Mouse (Mus musculus) kidney, embryonic 15.5 days (tissue): ENCODE measurements at regions not wholly inside any gene's neighbourhood (a gene's known extent, or its start where the extent isn't known, plus 50 kb on each side); places are given as distances from the start of the nearest gene placed in this dataset.

Experiments used
- ATAC-seq: fragments of 200-750 bp; cut with Nextera tagmentation; replicated peaks from 2 replicates; pipeline ENCODE4 v1.8.0; 2017; ENCODE audit warnings: moderate TSS enrichment; ENCODE audit not compliant: low FRiP score
- H3K27ac ChIP-seq: fragments of 300-500 bp; sonication (generic); 2 replicates; pipeline ENCODE4 v1.5.1; 2015; ENCODE audit warnings: mild to moderate bottlenecking, inconsistent platforms
- H3K27me3 ChIP-seq: fragments of 300-500 bp; sonication (generic); 2 replicates; pipeline ENCODE4 v1.6.1; 2015; ENCODE audit warnings: inconsistent platforms
- H3K36me3 ChIP-seq: fragments of 300-500 bp; sonication (generic); 2 replicates; pipeline ENCODE4 v1.6.1; 2015; ENCODE audit warnings: inconsistent platforms
- H3K4me1 ChIP-seq: fragments of 300-500 bp; sonication (generic); 2 replicates; pipeline ENCODE4 v1.6.1; 2015; ENCODE audit warnings: inconsistent platforms
- H3K4me2 ChIP-seq: fragments of 300-500 bp; sonication (generic); 2 replicates; pipeline ENCODE4 v1.6.1; 2015; ENCODE audit warnings: moderate library complexity, mild to moderate bottlenecking, inconsistent platforms
- H3K4me3 ChIP-seq: fragments of 300-500 bp; sonication (generic); replicated peaks from 2 replicates; pipeline ENCODE4 v1.5.1; 2015; ENCODE audit warnings: mild to moderate bottlenecking, inconsistent platforms
- H3K9ac ChIP-seq: fragments of 300-500 bp; sonication (generic); 2 replicates; pipeline ENCODE4 v1.6.1; 2015; ENCODE audit warnings: mild to moderate bottlenecking, inconsistent platforms
- H3K9me3 ChIP-seq: fragments of 300-500 bp; sonication (generic); replicated peaks from 2 replicates; pipeline ENCODE4 v1.6.1; 2016; ENCODE audit warnings: inconsistent platforms
- WGBS: fragments of 180-500 bp; shearing (Covaris S2); methylation state at CpG from one replicate; pipeline ENCODE4 v1.1.7; 2015; ENCODE audit warnings: mixed read lengths; 5-methylcytosine and 5-hydroxymethylcytosine counted together

GRCm38 (mm10) chr19:14684669-14685068 lies 86.8 kb upstream of the Tle4 start:
- 81% methylated on average over 3 of the region's 3 CpGs for WGBS
- ATAC-seq, result no peak
- H3K36me3 ChIP-seq, result no peaks in the 10 kb centered on the region
- H3K4me2 ChIP-seq, result no peak overlapping the region
- no peaks in the 10 kb centered on the region for H3K9me3 ChIP-seq
- H3K4me1 ChIP-seq, result peaks cover 8% of the 10 kb centered on the region; the same call in 1 of the 2 replicates
- no peak overlapping the region for H3K9ac ChIP-seq
- no peaks in the 10 kb centered on the region for H3K27me3 ChIP-seq
- H3K27ac ChIP-seq, result no peak overlapping the region
- H3K4me3 ChIP-seq, result no peak overlapping the region

DNA sequence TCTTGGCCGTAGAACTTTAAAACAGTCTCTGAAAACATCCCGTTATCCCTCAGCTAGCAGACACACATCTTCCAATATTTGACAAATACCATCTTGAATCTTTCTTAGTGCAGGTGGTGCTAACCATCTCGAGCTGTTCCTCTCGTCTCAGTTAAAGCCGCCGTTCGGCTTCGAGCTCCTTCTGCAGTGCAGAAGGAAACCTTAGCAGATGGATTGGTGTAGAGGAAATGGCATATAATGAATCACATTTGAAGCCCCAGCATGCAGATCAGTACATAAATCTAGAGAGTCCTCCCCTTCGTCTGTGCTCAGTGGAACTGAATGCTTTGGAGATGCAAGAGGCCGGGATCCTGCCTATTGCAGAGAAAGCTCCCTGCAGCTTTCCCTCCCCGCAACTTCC lies 83.5 kb upstream of the Tle4 start:
- 30% methylated on average over 11 of the region's 11 CpGs for WGBS
- H3K4me3 ChIP-seq, result no peak overlapping the region
- H3K4me2 ChIP-seq, result peak overlapping the region; percentile 26
- no peaks in the 10 kb centered on the region for H3K36me3 ChIP-seq
- ATAC-seq, result no peak
- H3K27me3 ChIP-seq, result no peaks in the 10 kb centered on the region
- H3K9ac ChIP-seq, result no peak overlapping the region
- peaks cover 8% of the 10 kb centered on the region; the same call in 1 of the 2 replicates for H3K4me1 ChIP-seq
- H3K9me3 ChIP-seq, result no peaks in the 10 kb centered on the region
- H3K27ac ChIP-seq, result no peak overlapping the region

DNA sequence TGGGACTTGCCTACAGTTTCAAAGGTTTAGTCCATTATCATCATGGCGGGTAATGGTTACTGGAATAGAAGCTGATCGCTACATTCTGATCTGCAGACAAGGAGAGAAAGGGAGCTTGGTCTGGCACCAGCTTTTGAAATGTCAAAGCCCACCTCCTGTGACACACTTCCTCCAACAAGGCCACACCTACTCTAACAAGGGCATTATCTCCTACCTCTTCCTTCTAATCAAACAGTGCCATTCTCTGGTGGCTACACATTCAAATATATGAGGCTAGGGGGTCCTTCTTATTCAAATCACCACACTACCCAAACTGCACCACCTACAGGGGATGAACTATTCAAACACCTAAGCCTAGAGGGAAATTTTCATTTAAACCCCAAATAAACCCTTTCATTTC lies 81.9 kb upstream of the Tle4 start:
- Histone ChIP-seq H3K27me3 (no peaks in the 10 kb centered on the region), H3K4me3 (no peak overlapping the region), H3K9ac (no peak overlapping the region), H3K4me2 (no peak overlapping the region), H3K9me3 (no peaks in the 10 kb centered on the region), H3K27ac (no peak overlapping the region), H3K36me3 (no peaks in the 10 kb centered on the region), H3K4me1 (peaks cover 8% of the 10 kb centered on the region; the same call in 1 of the 2 replicates)
- 88% methylated on average over 2 of the region's 2 CpGs for WGBS
- no peak for ATAC-seq

DNA sequence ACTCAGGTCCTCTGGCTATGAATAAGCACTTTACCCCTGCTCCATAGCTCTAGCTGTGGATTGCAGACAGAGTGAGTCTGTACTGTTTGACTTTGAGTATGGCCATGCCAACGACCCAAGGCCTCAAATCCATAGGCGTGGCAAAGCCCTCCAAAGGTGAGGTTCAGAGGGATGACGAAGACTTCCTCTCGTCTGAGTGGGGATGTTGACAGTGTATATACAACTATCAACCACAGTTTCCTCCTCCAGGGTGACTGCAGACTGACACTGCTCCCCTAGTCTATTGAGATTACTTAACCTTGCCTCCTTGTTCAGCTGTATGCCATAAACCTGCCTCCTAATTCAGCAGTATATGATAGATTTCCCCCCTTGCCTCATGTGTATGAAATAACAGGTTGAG lies 80.7 kb upstream of the Tle4 start:
- Histone ChIP-seq H3K27ac (no peak overlapping the region), H3K9me3 (no peaks in the 10 kb centered on the region), H3K4me2 (no peak overlapping the region), H3K27me3 (no peaks in the 10 kb centered on the region), H3K4me1 (peaks cover 8% of the 10 kb centered on the region; the same call in 1 of the 2 replicates), H3K36me3 (no peaks in the 10 kb centered on the region), H3K4me3 (no peak overlapping the region), H3K9ac (no peak overlapping the region)
- WGBS, result 70% methylated on average over 4 of the region's 4 CpGs
- ATAC-seq, result no peak

DNA sequence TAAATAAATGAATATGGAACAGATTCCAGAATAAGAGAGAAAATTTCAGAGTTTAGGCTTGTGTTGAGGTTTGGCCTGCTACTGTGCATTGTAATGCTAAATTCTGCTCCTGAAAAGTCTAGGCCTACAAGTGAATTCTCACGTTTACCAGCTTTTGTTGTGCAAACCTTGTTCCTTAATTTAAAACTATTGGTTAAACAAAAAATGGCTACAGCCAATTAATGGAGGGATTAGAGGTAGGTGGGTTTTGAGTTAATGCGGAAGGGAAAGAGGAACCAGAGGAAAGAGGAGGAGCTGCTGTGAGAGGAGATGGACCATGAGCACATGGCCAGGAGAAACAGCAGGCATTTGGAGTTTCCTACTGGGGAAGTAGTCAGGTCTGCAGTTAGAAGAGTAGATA lies 79.1 kb upstream of the Tle4 start:
- no peak for ATAC-seq
- H3K9me3 ChIP-seq, result no peaks in the 10 kb centered on the region
- H3K4me3 ChIP-seq, result no peak overlapping the region
- H3K27ac ChIP-seq, result no peak overlapping the region
- no peaks in the 10 kb centered on the region for H3K27me3 ChIP-seq
- no peak overlapping the region for H3K4me2 ChIP-seq
- H3K9ac ChIP-seq, result no peak overlapping the region
- H3K36me3 ChIP-seq, result no peaks in the 10 kb centered on the region
- H3K4me1 ChIP-seq, result peaks cover 8% of the 10 kb centered on the region; the same call in 1 of the 2 replicates
- WGBS, result 74% methylated on average over 2 of the region's 2 CpGs

DNA sequence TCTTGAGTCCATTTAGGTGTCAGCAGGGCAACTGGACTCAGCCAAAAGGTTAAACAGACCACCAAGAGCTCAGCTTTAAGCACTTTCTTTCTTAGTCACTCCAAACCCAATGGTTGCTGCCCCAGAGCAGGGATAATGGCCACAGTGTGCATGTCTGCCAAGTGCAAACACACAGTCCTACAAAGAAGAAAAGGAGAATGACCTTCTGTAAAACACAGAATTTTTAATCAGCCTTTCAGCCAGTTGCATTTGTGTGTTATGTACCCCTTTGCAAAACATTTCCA lies 72.9 kb upstream of the Tle4 start:
- Histone ChIP-seq H3K27ac (no peak overlapping the region), H3K9me3 (no peaks in the 10 kb centered on the region), H3K4me2 (no peak overlapping the region), H3K4me1 (no peaks in the 10 kb centered on the region), H3K27me3 (no peaks in the 10 kb centered on the region), H3K4me3 (no peak overlapping the region), H3K9ac (no peak overlapping the region), H3K36me3 (no peaks in the 10 kb centered on the region)
- no peak for ATAC-seq

- H3K4me1 ChIP-seq, result no peaks in the 10 kb centered on the region
- H3K36me3 ChIP-seq, result no peaks in the 10 kb centered on the region
- H3K9ac ChIP-seq, result no peak overlapping the region
- no peak for ATAC-seq
- H3K27me3 ChIP-seq, result no peaks in the 10 kb centered on the region
- H3K4me3 ChIP-seq, result no peak overlapping the region
- WGBS, result 39% methylated on average over 13 of the region's 13 CpGs
- H3K9me3 ChIP-seq, result no peaks in the 10 kb centered on the region
- H3K4me2 ChIP-seq, result peak overlapping the region; percentile 38
- H3K27ac ChIP-seq, result no peak overlapping the region
Observed at GRCm38 (mm10) chr19:14670078-14670820, 72.4 kb upstream of the Tle4 start.

DNA sequence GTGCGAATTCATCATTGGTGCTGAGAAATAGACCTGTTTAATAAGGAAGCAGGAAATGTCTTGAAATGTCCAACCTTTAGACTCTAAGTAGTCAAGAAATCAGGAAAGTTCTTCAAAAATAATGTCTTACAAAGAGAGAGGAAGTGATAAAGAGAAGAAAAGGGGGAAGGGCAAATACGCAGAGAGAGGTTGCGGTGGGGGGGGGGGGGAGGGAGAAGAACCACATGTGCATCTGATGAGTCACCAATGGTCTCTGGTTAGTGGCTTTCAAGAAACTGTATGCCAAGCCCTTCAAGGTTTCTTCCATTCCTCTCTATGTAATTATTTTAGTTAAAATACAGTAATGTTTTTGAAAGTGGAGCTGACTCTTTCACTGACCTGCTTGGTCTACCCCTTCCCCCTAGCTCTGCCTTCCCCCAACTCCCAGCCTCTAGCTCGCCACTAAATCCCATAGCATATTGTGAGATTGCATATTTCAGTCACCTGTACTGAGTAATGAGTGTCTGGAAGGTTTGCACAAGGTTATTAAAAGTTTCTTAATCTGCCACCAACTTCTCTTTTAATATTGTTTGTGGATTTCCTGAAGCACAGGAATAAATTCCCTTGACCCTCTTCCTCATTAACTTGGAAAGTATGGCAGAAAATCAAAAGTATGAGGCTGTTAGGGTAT lies 70.8 kb upstream of the Tle4 start:
- WGBS, result 92% methylated on average over 4 of the region's 4 CpGs
- Histone ChIP-seq H3K9ac (no peak overlapping the region), H3K27ac (no peak overlapping the region), H3K4me2 (no peak overlapping the region), H3K4me1 (no peaks in the 10 kb centered on the region), H3K27me3 (no peaks in the 10 kb centered on the region), H3K36me3 (no peaks in the 10 kb centered on the region), H3K4me3 (no peak overlapping the region), H3K9me3 (no peaks in the 10 kb centered on the region)
- no peak for ATAC-seq

- Histone ChIP-seq H3K27ac (no peak overlapping the region), H3K9ac (no peak overlapping the region), H3K4me3 (no peak overlapping the region), H3K27me3 (no peaks in the 10 kb centered on the region), H3K4me2 (no peak overlapping the region), H3K36me3 (no peaks in the 10 kb centered on the region), H3K9me3 (no peaks in the 10 kb centered on the region), H3K4me1 (no peaks in the 10 kb centered on the region)
- ATAC-seq, result no peak
- 86% methylated on average over 3 of the region's 3 CpGs for WGBS
Observed at GRCm38 (mm10) chr19:14664682-14665417, 67.0 kb upstream of the Tle4 start.

DNA sequence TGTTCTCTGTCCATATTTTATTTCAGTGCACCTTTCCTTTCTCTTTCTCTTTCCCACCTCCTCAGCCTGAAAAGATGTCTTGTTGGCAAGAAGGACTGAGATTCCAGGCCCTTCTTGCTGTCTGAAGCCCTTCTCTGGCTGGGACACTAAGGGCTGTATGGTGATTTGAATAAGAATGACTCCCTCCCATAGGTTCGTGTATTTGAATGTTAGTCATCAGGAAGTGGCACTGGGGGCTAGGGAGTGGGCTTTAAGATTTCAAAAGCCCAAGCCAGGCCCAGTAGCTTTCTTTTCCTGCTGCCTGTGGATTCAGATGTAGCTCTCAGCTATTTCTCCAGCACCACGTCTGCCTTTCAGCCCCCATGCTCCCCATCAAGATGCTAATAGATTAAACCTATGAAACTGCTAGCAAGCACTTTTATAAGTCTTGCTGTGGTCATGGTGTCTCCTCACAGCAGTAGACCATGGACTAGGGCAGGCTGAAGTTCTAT lies 66.3 kb upstream of the Tle4 start:
- ATAC-seq, result no peak
- Histone ChIP-seq H3K36me3 (no peaks in the 10 kb centered on the region), H3K4me1 (no peaks in the 10 kb centered on the region), H3K4me2 (no peak overlapping the region), H3K9me3 (no peaks in the 10 kb centered on the region), H3K27ac (no peak overlapping the region), H3K4me3 (no peak overlapping the region), H3K27me3 (no peaks in the 10 kb centered on the region), H3K9ac (no peak overlapping the region)
- 63% methylated on average over 2 of the region's 2 CpGs for WGBS

DNA sequence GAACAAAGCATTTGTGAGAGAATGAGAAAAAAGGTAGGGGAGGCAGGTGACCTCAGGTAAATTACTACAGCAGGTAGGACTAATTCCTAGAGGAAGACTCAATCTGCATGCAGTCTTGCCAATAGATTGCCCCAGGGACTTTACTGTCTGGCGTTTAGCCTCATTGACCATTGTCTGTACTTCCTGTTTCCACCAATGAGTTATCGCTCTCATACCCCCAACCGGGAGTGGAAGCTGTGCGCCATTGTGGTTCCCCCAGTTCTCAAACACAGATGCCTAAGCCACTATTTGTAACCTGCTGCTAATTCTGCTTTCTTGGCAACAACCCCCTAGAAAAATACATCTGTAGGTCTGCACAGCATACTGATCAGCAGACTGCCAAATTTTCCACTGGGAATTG lies 65.5 kb upstream of the Tle4 start:
- Histone ChIP-seq H3K9me3 (no peaks in the 10 kb centered on the region), H3K9ac (no peak overlapping the region), H3K36me3 (no peaks in the 10 kb centered on the region), H3K4me1 (no peaks in the 10 kb centered on the region), H3K4me2 (no peak overlapping the region), H3K4me3 (no peak overlapping the region), H3K27ac (no peak overlapping the region), H3K27me3 (no peaks in the 10 kb centered on the region)
- no peak for ATAC-seq
- WGBS, result 69% methylated on average over 4 of the region's 4 CpGs

DNA sequence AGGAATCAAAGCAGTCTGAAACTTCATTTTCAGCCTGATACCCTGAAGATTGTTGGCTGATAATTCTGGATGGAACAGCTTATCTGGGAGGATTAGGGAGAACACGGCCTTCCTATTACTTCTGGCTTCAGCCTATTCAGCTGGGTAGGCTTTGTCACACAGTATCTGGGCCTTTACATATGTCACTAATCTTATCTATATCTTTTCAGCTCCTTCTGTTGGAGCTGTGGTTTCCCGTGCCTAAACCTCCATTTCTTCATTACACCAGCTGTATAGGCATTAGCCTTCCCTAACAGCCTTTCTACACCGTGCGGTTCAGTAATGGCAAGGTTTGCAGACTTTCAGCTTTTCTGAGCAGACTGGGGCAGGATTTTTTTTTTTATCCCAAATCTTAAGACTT lies 61.9 kb upstream of the Tle4 start:
- H3K27me3 ChIP-seq, result no peaks in the 10 kb centered on the region
- no peak overlapping the region for H3K27ac ChIP-seq
- H3K36me3 ChIP-seq, result no peaks in the 10 kb centered on the region
- ATAC-seq, result no peak
- no peaks in the 10 kb centered on the region for H3K4me1 ChIP-seq
- H3K4me2 ChIP-seq, result no peak overlapping the region
- no peak overlapping the region for H3K4me3 ChIP-seq
- no peak overlapping the region for H3K9ac ChIP-seq
- H3K9me3 ChIP-seq, result no peaks in the 10 kb centered on the region
- 83% methylated on average over 4 of the region's 4 CpGs for WGBS
